Mouse (Mus musculus) ES-E14 (cell line): Measurements from ENCODE around the gene Slc2a4.

ENCODE experiments used
- CHD2 ChIP-seq: IDR thresholded peaks from 2 replicates; pipeline ENCODE4 v1.6.1; 2014; ENCODE audit warnings: mild to moderate bottlenecking, low read depth, low read length, inconsistent platforms
- MAFK ChIP-seq: IDR thresholded peaks from 2 replicates; pipeline ENCODE4 v1.6.1; 2014; ENCODE audit warnings: mild to moderate bottlenecking, low read depth, low read length, inconsistent platforms; ENCODE audit not compliant: insufficient read depth
- ZNF384 ChIP-seq: IDR thresholded peaks from 2 replicates; pipeline ENCODE4 v1.6.1; 2012; ENCODE audit warnings: low read depth, low read length, inconsistent platforms

DNA sequence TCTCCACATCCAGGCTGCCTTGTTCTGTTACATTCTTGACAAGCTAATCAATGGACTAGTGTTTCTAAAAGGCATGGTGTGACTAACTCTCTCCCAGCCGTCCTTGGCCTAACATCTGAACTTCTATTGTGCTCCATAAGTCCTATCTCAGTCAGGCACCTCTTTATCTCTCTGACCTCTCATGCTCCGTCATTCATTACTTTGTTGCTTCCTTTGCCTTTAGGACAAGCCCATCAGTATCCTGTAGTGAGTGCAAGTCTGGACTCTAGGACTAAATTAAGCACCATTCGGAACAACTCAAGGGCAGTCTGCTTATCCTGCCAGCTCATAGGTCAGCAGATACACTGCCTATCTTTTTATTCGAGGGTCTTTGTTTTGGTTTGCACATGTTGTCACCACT is 28.3 kb upstream of the Slc2a4 start:
- TF ChIP-seq CHD2 (no peak), MAFK (no peak), ZNF384 (no peak)
